Mouse (Mus musculus) frontal cortex, adult (tissue): Measurements from ENCODE around the gene D17Wsu92e.
A peak's percentile ranks its signal among the peaks of the same experiment; 100 is the strongest.
"Not testable (repeated sequence)": the region's sequence is repeated elsewhere in the genome, so short reads cannot be mapped to it uniquely, and the experiment has no call there.

ENCODE experiments used
- ATAC-seq: cut with Nextera tagmentation; 2 replicates; pipeline ENCODE4 v1.9.2; 2017; ENCODE audit warnings: mild to moderate bottlenecking, moderate library complexity, mixed read lengths; ENCODE audit not compliant: low TSS enrichment

Gene D17Wsu92e

GRCm38 (mm10) chr17:27820568-27821406 is at the start of gene D17Wsu92e:
TSS of gene D17Wsu92e (minus strand) at chr17:27820648.
- ATAC-seq = peak; percentile 93

GRCm38 (mm10) chr17:27866737-27867136 is 46.3 kb upstream of the D17Wsu92e start:
- ATAC-seq = no peak

GRCm38 (mm10) chr17:27865461-27865860 is 45.0 kb upstream of the D17Wsu92e start:
- ATAC-seq = no peak

- no peak for ATAC-seq
Observed at GRCm38 (mm10) chr17:27859131-27859530, 38.7 kb upstream of the D17Wsu92e start.

GRCm38 (mm10) chr17:27857649-27858475 is 37.4 kb upstream of the D17Wsu92e start:
- ATAC-seq = no peak

GRCm38 (mm10) chr17:27856798-27857648 is 36.6 kb upstream of the D17Wsu92e start:
- ATAC-seq = peak; percentile 65

- peak; percentile 88 for ATAC-seq
Observed at GRCm38 (mm10) chr17:27856265-27856797, 35.9 kb upstream of the D17Wsu92e start, which contains the start of gene Uhrf1bp1. TSS of gene Uhrf1bp1 (plus strand) at chr17:27856441.

- ATAC-seq = no peak
Observed at GRCm38 (mm10) chr17:27851076-27851475, 30.6 kb upstream of the D17Wsu92e start.

- ATAC-seq = no peak
Observed at GRCm38 (mm10) chr17:27848351-27848750, 27.9 kb upstream of the D17Wsu92e start.

GRCm38 (mm10) chr17:27839469-27840252 is 19.2 kb upstream of the D17Wsu92e start:
- ATAC-seq = peak; percentile 99

- not testable (repeated sequence) for ATAC-seq
Observed at GRCm38 (mm10) chr17:27837850-27838249, 17.4 kb upstream of the D17Wsu92e start, which contains the start of gene Snrpc. TSS of gene Snrpc (plus strand) at chr17:27838150.

- no peak for ATAC-seq
Observed at GRCm38 (mm10) chr17:27830411-27830810, 10.0 kb upstream of the D17Wsu92e start.

- no peak for ATAC-seq
Observed at GRCm38 (mm10) chr17:27827511-27827910, 7.1 kb upstream of the D17Wsu92e start.

- no peak for ATAC-seq
Observed at GRCm38 (mm10) chr17:27826908-27827383, 6.5 kb upstream of the D17Wsu92e start.

GRCm38 (mm10) chr17:27825984-27826905 is 5.8 kb upstream of the D17Wsu92e start:
- no peak for ATAC-seq

- no peak for ATAC-seq
Observed at GRCm38 (mm10) chr17:27825539-27825938, 5.1 kb upstream of the D17Wsu92e start.

GRCm38 (mm10) chr17:27824941-27825340 is 4.5 kb upstream of the D17Wsu92e start:
- no peak for ATAC-seq

GRCm38 (mm10) chr17:27823142-27823905 is 2.9 kb upstream of the D17Wsu92e start:
- no peak for ATAC-seq
